Mouse (Mus musculus) layer of hippocampus, postnatal 10 days (tissue): ENCODE measurements around the gene Wdr93. TPM values are rescaled to one million over a fixed set of nuclear protein-coding genes. Genes with fewer than 3 reads are reported as not detected.

Experiments used
- DNase-seq, 2 experiments: peaks; one replicate each; pipeline ENCODE4 v3.0.0; 2021; ENCODE audit warnings: low spot score in 2 of 2
- long read RNA-seq: library from polyadenylated mRNA; stranded (forward); transcript quantifications from one replicate; pipeline ENCODE4 v2.0.0, GENCODE M21; 2023
- total RNA-seq, 2 experiments: library from RNA; stranded (reverse); gene quantifications; 2 replicates each; pipeline ENCODE4 v1.2.3; 2021

The Wdr93 gene
- under 1 TPM; 0.21 to 0.25 TPM for total RNA-seq
- long read RNA-seq, result 0 reads

DNA sequence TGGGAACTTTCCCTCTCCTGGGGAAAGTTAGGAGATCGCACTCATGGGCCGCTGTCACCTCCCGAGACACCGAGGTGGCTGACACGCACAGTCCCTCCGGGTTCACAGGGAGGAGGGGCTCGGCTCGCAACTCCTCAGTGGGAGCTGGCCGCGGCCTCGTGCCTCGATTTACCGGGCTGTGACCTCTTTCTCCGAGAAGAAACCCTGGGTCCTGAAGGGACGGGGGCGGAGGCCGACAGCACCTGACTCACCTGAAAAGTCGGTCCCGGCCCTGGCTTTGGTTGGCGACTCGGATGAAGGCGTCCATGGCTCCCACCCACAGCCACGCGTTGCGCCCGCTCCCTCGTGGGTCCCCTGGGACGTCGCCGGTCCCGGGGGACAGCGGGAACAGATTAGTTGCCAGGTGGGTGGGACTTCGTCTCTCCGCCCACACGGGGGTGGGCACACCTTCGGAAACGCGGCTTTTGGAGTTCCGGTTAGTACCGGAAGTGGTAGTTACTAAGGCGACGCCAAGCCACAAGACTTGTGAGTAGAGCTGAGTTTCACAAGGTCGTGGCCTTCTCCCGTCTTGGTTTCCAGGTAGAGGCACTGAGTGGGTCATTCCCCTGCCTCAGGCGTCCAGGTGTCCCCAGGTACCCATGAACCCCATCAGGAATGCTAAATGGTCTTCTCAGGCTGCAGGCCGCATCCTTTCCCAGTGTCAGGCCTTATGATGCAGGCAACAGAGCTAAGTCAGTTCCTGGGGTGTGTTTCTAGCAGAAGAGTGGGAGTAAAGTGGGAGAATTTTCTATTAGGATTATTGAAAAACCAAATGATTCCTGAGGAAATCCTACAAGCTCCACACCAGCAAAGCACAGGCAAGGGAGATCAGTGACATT is at the start of gene Wdr93, which contains the start of gene Pex11a:
TSS of gene Wdr93 (plus strand) at position 505 of the 878 bp plus-strand sequence.
TSS of gene Pex11a (minus strand) at position 473 of the 878 bp plus-strand sequence.
- peak; percentile 74 to 77 for DNase-seq

DNA sequence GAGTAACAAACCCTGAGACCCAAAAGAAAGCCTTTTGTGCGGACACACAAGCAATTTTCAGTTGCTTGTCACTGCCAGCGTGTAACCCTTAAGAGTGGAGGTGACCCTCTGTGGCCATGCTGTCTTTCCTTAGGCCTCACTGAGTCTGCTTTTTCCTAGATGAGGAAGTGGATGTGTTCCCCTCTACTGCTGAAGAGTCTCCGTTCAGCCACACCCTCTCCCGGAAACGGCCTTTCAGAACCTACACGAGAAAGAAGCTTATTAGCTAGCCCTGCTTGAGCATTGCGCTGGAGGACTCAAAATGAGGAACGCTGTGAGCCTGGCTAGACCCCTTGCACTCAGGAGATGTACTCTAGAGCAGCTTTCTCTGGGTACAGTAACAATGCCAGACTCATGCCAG is 46.5 kb upstream of the Wdr93 start:
- no peak for DNase-seq

DNA sequence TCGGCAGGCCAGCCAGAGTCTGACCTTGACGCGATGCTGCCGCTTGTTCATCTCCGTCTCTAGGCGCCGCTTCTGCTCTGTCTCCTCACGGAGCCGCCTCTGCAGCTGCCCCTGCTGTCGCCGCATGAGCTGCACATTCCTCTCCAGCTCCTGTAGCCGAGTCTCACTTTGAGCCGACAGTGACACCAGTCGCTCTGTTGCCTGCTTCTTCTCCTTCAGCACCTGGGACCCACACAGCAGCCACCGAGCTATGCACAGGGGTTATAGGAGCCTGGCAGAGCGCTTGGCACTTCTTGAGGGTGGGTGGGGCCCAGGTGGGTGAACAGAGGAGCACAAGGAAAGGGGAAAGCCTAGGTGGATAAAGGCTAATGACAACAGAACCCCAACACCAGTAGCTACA is 40.2 kb upstream of the Wdr93 start:
- no peak for DNase-seq

DNA sequence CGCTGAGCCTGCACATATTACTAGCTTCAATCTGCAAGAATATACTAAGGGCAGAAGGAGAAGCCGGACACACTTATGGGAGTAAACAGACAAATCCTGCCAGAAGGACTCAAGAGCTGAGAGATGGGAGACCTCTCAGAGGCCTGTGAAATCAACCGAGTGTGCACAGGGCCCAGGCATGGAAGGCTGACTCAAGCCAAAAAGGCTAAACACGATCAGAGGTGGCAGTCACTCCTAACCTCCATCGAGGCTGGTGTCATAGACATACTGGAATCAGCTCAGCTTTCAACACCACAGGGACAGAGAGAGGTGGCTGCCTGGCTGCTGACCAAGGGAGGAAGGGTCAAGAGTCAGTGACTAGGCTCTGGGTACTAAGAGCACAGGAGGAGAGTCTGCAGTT is 37.8 kb upstream of the Wdr93 start:
- no peak for DNase-seq

DNA sequence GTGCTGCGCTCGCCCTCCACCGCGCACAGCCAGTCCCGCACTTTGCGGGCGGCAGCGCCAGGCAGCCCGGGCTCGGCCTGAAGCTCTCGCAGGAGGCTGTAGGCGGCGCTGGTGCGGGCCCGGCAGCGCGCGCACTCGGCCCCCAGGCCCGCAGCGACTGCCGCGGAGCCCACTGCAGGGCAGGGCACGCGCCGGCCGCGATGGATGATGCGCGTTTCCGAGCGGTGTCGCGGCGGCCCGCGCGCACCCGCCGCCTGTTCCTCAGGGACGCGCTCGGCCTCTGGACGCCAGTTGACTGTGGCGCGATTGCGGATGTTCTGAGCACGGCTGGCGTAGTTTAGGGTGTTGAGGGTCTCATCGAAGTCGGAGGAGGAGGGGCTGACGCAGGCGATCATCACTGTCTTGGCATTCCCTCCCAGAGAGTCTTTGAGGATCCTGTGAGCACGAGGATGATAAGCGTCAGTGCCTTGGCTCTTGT is 32.8 kb upstream of the Wdr93 start:
- peak; percentile 59 to 79 for DNase-seq

DNA sequence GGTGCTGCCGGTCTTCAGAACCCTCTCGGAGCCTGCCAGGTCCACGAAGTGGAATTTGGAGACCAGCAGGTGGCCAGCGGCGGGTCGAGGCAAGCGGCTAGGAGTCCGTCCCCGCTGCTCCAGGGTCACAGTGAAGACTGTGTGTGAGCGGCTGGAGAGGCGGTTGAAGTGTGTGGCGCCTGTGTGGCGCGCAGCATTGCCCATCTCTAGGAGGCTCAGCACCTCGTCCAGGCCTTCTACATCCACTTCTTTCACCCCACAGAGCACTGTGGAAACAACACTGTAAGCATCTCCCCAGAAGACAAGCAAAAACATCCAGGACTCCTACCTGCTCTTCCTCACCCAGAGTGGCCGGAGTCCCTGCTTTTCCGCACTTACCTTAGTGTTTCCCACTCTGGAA is 32.1 kb upstream of the Wdr93 start:
- DNase-seq, result no peak

DNA sequence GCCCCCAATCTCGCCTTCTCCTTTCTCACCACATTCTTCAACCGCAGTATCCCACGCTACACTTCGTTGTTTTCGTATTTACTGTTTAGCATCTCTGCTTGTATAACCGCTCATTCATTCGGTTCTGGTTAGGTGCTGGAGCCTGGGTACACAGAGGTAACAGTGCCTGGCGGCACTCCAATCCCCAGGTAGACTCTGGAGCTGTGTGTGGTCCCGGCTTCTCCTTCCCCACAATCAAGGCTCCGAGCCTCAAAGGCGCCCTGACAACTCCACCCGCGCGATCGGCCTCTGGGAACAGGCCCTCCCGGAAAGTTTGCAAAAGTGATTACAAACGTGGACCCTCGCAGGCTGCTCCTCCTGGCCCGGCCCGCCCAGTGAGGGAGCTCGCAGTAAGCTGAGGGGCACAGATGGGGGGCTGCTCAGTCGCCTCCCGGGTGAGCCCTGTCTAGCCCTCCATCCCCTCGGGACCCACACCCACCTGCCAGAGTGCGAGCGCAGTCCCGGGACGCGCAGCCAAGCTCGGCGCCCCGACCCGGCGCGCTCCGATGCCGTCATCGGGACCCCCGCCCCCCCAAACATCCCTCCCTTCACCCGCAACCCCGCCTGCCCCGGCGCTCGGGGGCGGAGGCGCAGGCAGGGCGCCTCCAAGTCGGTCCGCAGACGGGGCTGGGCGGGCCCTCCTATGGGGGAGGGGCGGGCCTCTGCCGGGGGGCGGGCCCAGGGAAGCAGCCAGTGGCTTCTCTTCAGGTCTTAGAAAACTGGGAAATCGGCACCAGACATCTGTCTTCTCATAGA is 27.6 kb upstream of the Wdr93 start, which contains the start of gene Kif7:
TSS of gene Kif7 (minus strand) at position 534 of the 795 bp plus-strand sequence.
- DNase-seq, result peak; percentile 50 to 76

DNA sequence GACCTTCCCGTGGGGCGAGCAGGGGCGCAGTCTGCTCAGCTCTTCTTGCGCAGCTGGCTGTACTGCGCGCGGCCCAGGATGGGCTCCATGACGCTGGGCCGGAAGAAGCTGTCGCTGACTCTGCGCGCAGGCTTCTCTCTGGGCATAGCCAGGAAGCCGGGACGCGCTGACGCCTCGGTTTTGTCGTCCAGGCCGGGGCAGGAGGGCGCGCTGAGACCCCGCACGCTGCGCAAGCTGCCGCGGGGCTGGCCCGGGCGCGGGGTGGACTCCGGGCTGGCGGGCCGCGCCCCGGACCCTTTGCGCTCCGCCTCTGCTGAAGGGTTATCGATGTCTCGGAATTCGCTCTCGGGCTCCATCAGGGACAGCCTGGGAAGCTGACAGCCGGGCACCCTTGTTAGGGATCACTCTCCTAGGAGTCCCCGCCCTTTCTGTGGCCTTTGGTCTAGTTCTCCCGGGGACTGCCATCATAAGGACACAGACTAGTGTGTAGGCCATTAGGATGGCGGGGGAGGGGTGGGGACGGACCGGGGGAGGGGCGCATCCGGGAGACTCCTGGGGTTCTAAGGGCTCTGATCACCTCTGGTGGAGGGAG is 21.5 kb upstream of the Wdr93 start:
- peak; percentile 58 to 62 for DNase-seq

DNA sequence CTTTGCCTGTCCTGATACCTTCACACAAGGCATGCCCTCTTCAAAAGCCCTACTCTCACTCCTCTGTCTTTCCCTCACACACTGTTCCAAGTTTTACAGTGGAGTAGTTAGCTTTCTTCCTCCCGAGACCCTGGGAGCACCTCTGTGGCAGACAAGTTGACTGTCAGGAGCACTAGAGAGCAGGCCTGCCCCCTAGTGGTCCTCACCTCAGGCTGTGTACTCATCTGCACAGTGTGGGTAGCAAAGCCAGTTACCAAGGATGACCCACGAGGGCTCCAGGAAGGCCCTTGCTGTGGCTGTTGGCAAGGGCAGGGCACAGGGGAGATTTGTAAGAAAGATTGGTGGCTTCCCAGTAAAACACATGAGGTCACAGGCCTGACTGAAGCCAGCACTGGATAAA is 15.9 kb upstream of the Wdr93 start:
- peak; percentile 56 to 68 for DNase-seq

DNA sequence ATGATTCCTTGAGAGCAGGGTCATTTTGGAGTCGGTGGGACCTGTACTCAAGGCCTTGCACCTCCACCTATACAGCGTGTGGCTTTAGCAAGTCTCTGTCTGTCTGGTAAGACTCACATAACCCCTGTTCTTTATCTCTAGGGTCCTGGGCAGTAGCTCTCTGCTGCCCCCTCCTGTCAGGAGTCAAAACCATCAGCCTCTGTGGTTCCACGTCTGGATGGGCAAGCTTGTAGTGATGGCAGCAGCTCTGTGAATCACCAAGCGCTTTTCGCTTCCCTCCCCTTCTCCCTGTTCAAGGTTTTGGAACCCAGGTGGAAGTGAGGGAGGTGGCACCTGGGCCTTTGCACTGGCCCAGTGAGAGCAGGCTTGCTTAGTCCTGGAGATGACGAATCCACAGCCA is 14.7 kb upstream of the Wdr93 start:
- peak; percentile 67 to 73 for DNase-seq

DNA sequence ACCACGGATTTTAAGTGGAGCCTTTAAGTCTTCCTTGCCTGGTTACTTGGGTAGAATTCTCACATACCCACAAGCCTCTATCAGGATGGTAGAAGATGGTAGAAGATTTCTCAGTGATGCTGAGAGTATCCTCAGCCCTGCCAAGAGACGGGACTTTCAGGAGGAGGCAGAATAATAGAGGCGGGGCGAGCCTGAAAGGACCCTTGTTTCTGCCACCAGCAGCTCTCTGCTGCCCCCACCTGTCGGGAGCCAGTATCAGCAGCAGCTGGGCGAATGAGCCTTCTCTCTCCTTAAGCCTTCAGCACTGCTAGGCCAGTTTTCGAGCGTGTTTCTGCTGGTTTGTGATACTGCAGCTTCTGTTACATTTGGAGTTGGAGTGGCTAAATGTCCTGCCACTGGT is 13.8 kb upstream of the Wdr93 start:
- peak; percentile 81 to 82 for DNase-seq

DNA sequence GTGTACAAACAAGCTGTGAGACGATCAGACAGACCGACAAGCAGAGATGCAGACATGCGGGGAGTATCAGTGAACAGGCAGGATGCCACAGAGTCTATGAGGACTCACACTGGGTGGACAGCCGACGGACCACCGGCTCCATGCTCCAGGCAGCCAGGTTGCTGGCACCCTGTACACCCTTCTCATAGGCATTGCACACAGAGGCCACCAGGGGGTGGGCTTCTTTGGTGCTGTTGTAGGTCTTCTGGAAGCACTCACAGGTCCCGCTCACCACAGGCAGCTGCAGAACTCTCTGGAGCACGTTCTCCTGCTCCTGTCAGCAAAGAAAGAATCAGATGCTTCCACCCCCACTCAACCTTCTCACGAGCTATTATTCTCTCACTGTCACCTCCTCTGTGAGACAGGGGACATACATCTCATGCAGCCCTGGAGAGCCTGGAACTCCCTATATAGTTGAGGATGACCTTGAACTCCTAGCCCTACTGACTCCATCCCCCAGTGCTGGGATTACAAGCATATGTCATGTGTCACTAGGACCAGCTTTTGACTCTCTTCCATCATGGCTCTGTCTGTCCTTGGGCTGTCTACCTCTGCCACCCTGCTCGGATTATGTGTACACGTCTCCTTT is 13.1 kb upstream of the Wdr93 start:
- DNase-seq, result no peak

DNA sequence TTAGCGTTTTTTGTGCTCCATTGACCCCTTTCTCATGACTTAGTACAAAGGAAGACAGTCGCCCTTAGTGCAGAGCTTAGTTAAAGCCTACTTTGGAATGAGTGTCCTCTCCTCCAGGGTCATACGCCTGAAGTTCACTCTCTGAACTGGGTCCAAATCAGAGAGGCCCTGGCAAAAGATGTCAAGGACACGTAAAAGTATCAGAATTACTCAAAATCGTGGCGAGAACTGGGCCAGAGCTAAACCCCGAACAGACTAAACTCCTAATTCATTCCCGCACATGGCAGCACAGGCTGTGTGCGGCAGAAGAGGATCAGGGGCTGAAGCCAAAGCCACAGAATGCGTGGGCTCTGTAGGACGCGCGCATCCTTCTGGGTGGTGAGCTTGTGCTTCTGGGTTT is 11.5 kb upstream of the Wdr93 start:
- no peak for DNase-seq

DNA sequence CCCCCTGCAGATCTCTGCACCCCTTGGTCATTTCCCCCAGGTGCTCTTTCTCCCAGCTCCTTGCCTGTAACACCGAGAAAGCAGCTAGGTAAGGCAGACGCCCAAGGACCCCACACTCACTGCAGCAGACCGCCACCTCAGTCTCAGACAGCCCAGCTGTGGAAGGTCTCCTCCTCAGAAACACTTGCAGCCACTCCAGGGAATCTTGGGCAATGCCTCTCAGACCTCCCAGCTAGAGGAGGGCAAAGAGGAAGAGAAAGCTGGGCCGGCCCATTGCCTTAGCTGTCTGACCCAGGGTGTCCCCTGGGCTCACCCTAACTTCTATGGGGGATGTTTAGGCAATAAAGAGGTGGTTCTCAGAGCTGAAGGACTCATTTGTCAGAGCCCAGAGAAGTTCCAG is 10.3 kb upstream of the Wdr93 start, which contains the start of gene Plin1:
TSS of gene Plin1 (minus strand) at position 282 of the 400 bp plus-strand sequence.
- DNase-seq, result no peak

DNA sequence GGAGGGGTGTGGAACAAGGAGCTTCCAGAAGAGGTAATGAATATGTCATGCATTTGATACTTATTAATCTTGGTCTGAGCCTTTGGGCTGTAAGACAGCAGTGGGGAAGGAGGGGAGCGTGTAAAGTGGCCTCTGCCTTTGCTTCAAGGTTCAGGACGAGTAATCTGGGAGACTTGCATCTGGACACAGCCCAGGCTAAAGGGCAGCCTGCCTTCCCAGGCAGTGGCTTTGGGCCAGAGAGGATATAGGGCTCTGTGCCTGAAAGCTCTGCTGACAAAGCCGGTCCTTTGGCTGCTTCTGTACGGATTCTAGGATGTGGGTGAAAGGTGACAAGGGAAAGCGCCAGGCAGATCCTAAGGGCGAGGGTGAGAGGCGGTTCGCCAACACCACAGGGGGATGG is 8.4 kb upstream of the Wdr93 start:
- peak in 1 of 2 experiments; percentile 36 for DNase-seq

DNA sequence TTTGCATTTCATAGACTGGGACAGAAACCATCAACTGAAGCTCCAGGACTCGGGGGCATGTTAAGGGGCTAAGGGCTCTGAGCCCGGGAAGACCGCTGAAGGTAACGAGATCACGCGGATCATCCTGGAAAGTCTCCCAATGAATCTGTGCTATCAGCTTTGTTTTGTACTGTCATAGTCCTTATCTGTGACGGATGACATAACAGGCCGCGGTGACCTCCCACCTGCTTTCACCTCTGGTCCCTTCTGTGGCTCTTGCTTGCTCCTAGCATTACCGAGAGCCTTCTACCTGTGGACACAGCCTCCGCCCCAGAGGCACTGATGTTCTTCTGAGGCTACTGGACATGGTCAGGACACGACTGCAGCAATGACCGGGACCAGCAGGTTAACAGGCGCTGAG is 6.5 kb upstream of the Wdr93 start:
- DNase-seq, result no peak

DNA sequence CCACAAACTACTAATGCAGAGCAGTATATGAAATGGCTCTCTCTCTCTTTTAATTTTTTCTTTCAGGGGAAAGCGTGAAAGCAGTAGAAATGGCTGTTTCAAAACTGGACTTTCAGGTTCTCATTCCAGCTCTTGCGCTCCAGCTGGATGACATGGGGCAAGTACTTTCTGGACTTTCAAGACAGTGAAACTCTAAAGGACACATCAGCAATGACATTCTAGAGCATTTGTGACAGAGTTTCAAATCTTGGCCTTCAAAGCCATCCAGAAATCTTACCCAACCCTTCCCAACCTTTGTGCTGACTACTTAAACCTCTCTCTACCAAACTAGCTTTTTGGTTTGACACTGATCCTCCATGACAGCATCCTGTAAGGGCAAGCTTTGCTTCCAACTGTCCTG is 4.0 kb upstream of the Wdr93 start:
- DNase-seq, result no peak

DNA sequence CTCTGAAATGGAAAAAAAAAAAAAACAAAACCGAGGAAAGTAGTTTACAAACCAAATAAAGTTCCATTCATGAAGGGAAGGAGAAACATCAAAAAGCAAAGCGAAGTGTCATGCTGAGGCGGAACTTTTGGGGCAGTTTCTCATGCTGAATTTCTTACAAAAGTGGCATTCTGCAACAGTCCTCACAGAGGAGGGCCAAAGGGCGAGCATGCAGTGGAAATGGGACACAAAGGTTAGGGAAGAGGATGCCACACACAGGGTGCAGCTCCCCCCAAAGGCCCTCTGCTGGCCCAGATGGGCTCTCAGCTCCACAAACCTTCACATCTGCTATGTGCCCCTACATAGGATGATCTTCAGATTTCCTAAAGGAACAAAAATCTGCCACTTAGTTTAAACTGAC is 2.7 kb upstream of the Wdr93 start:
- no peak for DNase-seq

DNA sequence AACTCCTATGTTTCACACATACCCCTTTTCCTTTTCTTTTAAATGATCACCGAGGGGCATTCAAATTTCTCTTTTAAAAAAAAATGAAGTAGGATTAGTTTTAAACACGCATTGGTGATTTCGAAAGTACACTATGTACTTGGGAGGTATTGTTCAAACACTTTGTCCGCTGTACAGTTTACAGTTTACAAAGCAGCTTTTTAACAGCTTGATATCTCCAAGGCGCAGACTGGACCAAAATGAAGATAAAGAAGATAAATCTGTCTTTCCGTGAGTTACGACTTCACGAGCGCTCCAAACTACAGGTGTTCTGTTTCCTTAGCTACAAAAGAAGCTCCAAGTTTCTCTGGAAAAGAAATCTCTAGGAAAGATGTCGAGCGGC is 695 bp upstream of the Wdr93 start:
- DNase-seq, result no peak

DNA sequence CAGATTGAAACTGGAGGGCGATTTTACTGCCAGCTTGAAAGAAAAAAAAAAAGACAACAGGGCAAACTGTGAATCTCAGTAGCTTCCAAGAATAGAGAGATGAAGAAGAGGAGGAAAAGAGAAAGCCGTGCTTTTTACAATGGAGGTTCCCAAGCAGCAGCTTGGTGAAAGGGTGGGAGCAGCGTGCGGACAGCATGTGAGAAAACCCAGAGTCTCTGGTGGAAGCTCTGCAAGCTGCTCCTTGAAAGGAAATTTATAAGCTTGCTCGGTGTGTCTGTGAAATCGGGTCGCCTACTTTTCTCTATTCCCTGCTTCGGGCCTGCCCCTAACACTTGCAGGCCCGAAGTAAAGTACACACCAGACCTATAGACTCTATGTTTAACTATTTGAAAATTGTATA is 1.1 kb downstream of the Wdr93 start:
- no peak for DNase-seq

DNA sequence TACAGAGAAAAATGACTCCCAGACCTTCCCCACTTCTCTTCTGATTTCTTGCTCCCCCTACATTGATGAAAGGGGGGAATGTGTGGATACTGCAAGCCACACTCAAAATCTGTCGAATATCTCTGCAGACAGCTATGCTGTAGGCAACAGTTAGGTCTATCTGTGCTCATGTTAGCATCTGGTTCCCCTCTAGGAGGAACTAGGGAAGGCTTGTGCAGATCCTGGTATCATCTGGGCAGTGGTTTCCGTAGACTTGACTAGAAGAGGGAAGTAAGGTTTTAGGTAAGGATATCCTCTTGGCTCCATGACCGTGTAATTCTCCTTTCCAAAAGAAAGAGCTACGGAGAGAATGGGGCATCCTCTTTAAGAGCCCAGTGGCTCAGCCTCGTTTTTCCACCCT is 1.6 kb downstream of the Wdr93 start:
- no peak for DNase-seq
